Mouse (Mus musculus) kidney, embryonic 15.5 days (tissue): ENCODE results near the gene Rab4a. TPM values are rescaled to one million over a fixed set of nuclear protein-coding genes. Genes with fewer than 3 reads are reported as not detected.
A peak's percentile ranks its signal among the peaks of the same experiment; 100 is the strongest.

Source experiments
- ATAC-seq: fragments of 200-750 bp; cut with Nextera tagmentation; replicated peaks from 2 replicates; pipeline ENCODE4 v1.8.0; 2017; ENCODE audit warnings: moderate TSS enrichment; ENCODE audit not compliant: low FRiP score
- H3K27ac ChIP-seq: fragments of 300-500 bp; sonication (generic); 2 replicates; pipeline ENCODE4 v1.5.1; 2015; ENCODE audit warnings: mild to moderate bottlenecking, inconsistent platforms
- H3K27me3 ChIP-seq: fragments of 300-500 bp; sonication (generic); 2 replicates; pipeline ENCODE4 v1.6.1; 2015; ENCODE audit warnings: inconsistent platforms
- H3K36me3 ChIP-seq: fragments of 300-500 bp; sonication (generic); 2 replicates; pipeline ENCODE4 v1.6.1; 2015; ENCODE audit warnings: inconsistent platforms
- H3K4me1 ChIP-seq: fragments of 300-500 bp; sonication (generic); 2 replicates; pipeline ENCODE4 v1.6.1; 2015; ENCODE audit warnings: inconsistent platforms
- H3K4me2 ChIP-seq: fragments of 300-500 bp; sonication (generic); 2 replicates; pipeline ENCODE4 v1.6.1; 2015; ENCODE audit warnings: moderate library complexity, mild to moderate bottlenecking, inconsistent platforms
- H3K4me3 ChIP-seq: fragments of 300-500 bp; sonication (generic); replicated peaks from 2 replicates; pipeline ENCODE4 v1.5.1; 2015; ENCODE audit warnings: mild to moderate bottlenecking, inconsistent platforms
- H3K9ac ChIP-seq: fragments of 300-500 bp; sonication (generic); 2 replicates; pipeline ENCODE4 v1.6.1; 2015; ENCODE audit warnings: mild to moderate bottlenecking, inconsistent platforms
- H3K9me3 ChIP-seq: fragments of 300-500 bp; sonication (generic); replicated peaks from 2 replicates; pipeline ENCODE4 v1.6.1; 2016; ENCODE audit warnings: inconsistent platforms
- WGBS: fragments of 180-500 bp; shearing (Covaris S2); methylation state at CpG from one replicate; pipeline ENCODE4 v1.1.7; 2015; ENCODE audit warnings: mixed read lengths; 5-methylcytosine and 5-hydroxymethylcytosine counted together
- polyA plus RNA-seq: library from polyadenylated mRNA; unstranded; fragments of >200 nt; fragmentation: Nextera tagmentation; extraction: Ambion mirVana; gene quantifications from 2 replicates; pipeline ENCODE4 v1.2.1, GENCODE M21; 2015

Gene Rab4a
- polyA plus RNA-seq, 1 experiment from 2014 or later, result 44.9 TPM

- peaks cover 3% of the 10 kb centered on the region; the same call in 1 of the 2 replicates for H3K4me1 ChIP-seq
- H3K4me3 ChIP-seq, result no peak overlapping the region
- no peak overlapping the region for H3K4me2 ChIP-seq
- peaks cover 14% of the 10 kb centered on the region; the same call in 1 of the 2 replicates for H3K27me3 ChIP-seq
- WGBS, result 58% methylated on average over 16 of the region's 16 CpGs
- no peaks in the 10 kb centered on the region for H3K9me3 ChIP-seq
- no peak overlapping the region for H3K9ac ChIP-seq
- no peak overlapping the region for H3K27ac ChIP-seq
- H3K36me3 ChIP-seq, result no peaks in the 10 kb centered on the region
- no peak for ATAC-seq
Measured at GRCm38 (mm10) chr8:123768492-123769356, 37.1 kb upstream of the Rab4a start.

DNA sequence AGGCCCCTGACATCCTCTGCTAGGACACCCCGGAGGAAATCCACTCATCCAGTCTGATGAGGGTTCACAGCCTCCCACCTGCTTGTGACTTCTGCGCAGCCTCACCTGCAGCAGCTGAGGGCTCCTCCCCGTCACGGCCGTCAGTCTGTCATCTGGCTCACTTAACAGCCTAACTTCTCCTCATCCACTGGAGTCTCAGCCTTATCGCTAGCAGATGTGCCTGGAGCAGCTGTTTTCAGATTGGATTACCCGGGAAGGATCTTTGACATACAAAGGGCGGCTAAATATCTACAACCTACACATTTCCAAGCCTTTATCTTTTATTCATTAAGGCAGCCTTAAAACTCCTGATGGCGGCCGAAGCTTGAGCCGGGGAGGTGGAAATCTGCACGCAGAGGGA is 32.3 kb upstream of the Rab4a start:
- no peak overlapping the region for H3K4me3 ChIP-seq
- ATAC-seq, result no peak
- no peak overlapping the region for H3K27ac ChIP-seq
- H3K4me1 ChIP-seq, result 0 out of 2 replicates have a peak, but pooled peaks cover 4% of the 10 kb centered on the region
- no peaks in the 10 kb centered on the region for H3K9me3 ChIP-seq
- no peak overlapping the region for H3K4me2 ChIP-seq
- 50% methylated on average over 12 of the region's 12 CpGs for WGBS
- no peak overlapping the region for H3K9ac ChIP-seq
- H3K27me3 ChIP-seq, result no peaks in the 10 kb centered on the region; the same call in 1 of the 2 replicates
- no peaks in the 10 kb centered on the region for H3K36me3 ChIP-seq

GRCm38 (mm10) chr8:123774491-123774890 is 31.3 kb upstream of the Rab4a start:
- no peak overlapping the region for H3K27ac ChIP-seq
- H3K9ac ChIP-seq, result no peak overlapping the region
- 97% methylated on average over 1 of the region's 1 CpGs for WGBS
- H3K36me3 ChIP-seq, result no peaks in the 10 kb centered on the region
- ATAC-seq, result no peak
- no peak overlapping the region for H3K4me2 ChIP-seq
- H3K9me3 ChIP-seq, result no peaks in the 10 kb centered on the region
- H3K4me3 ChIP-seq, result no peak overlapping the region
- H3K27me3 ChIP-seq, result no peaks in the 10 kb centered on the region
- H3K4me1 ChIP-seq, result 0 out of 2 replicates have a peak, but pooled peaks cover 4% of the 10 kb centered on the region

DNA sequence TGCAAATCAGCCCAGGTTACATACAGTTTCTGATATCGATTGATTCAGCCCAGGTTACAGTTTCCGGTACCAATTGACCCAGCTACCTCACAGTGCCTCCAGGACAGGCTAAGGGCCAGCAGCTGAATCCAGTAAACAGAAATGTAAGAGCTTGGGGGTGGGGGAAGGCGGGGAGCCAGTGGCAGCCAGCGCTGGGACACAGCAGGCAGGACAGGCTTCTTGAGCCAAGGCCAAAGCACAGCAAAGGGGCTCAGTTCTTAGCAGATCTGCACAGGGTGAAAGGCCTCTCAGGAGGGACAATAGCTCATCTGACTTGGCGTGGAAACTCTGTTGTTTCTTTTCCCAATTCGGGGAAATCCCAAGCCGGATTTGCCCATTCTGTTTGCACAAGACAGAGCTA is 28.5 kb upstream of the Rab4a start:
- no peaks in the 10 kb centered on the region for H3K9me3 ChIP-seq
- H3K4me3 ChIP-seq, result no peak overlapping the region
- 66% methylated on average over 7 of the region's 7 CpGs for WGBS
- H3K27ac ChIP-seq, result no peak overlapping the region
- no peak for ATAC-seq
- H3K4me2 ChIP-seq, result no peak overlapping the region
- peaks cover 18% of the 10 kb centered on the region for H3K4me1 ChIP-seq
- no peak overlapping the region for H3K9ac ChIP-seq
- H3K36me3 ChIP-seq, result no peaks in the 10 kb centered on the region
- peaks cover 4% of the 10 kb centered on the region; the same call in 1 of the 2 replicates for H3K27me3 ChIP-seq

- Histone ChIP-seq H3K27ac (no peak overlapping the region), H3K9ac (no peak overlapping the region), H3K36me3 (no peaks in the 10 kb centered on the region), H3K4me1 (peaks cover 21% of the 10 kb centered on the region), H3K27me3 (peaks cover 8% of the 10 kb centered on the region), H3K4me3 (no peak overlapping the region), H3K4me2 (no peak overlapping the region), H3K9me3 (no peaks in the 10 kb centered on the region)
- WGBS, result 49% methylated on average over 3 of the region's 3 CpGs
- ATAC-seq, result no peak
Measured at GRCm38 (mm10) chr8:123780471-123780870, 25.3 kb upstream of the Rab4a start.

DNA sequence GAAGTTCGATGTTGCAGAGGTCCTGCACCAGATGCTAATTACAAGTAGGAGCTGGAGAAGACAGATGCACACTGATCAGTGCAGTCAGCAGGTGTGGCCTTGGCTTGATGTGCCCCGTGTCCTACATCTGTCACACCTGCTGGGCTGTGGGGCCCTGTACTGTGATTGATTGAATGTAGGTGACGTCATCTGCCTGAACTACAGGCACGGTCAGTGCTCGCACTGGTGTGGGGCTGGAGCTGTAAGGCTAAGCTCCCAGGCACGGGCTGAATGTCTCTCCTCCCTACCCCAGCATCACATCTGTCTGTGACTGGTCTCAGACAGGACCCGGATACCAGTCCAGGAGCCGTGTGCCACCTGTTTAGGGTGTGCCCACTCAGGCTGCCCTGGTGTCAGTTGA is 24.5 kb upstream of the Rab4a start:
- Histone ChIP-seq H3K36me3 (no peaks in the 10 kb centered on the region), H3K4me3 (no peak overlapping the region), H3K27me3 (peaks cover 16% of the 10 kb centered on the region), H3K4me1 (peaks cover 21% of the 10 kb centered on the region), H3K9me3 (no peaks in the 10 kb centered on the region), H3K4me2 (0 out of 2 replicates have a peak overlapping the region, but pooled peaks have one; percentile 23), H3K9ac (no peak overlapping the region), H3K27ac (no peak overlapping the region)
- 20% methylated on average over 8 of the region's 8 CpGs for WGBS
- peak; percentile 28; the same call in 1 of the 2 replicates for ATAC-seq

- Histone ChIP-seq H3K9me3 (no peaks in the 10 kb centered on the region), H3K27ac (no peak overlapping the region), H3K27me3 (peaks cover 21% of the 10 kb centered on the region), H3K4me3 (no peak overlapping the region), H3K4me2 (no peak overlapping the region), H3K36me3 (no peaks in the 10 kb centered on the region), H3K4me1 (peaks cover 27% of the 10 kb centered on the region), H3K9ac (no peak overlapping the region)
- peak; percentile 75 for ATAC-seq
- WGBS, result 9% methylated on average over 6 of the region's 6 CpGs
Measured at GRCm38 (mm10) chr8:123783525-123784249, 22.1 kb upstream of the Rab4a start.

GRCm38 (mm10) chr8:123786166-123786565 is 19.6 kb upstream of the Rab4a start:
- Histone ChIP-seq H3K27me3 (peaks cover 21% of the 10 kb centered on the region), H3K9me3 (no peaks in the 10 kb centered on the region), H3K9ac (no peak overlapping the region), H3K4me3 (no peak overlapping the region), H3K4me1 (peaks cover 32% of the 10 kb centered on the region), H3K4me2 (no peak overlapping the region), H3K27ac (no peak overlapping the region), H3K36me3 (no peaks in the 10 kb centered on the region)
- no peak for ATAC-seq
- 84% methylated on average over 6 of the region's 6 CpGs for WGBS

GRCm38 (mm10) chr8:123786644-123787043 is 19.1 kb upstream of the Rab4a start:
- Histone ChIP-seq H3K4me1 (peaks cover 33% of the 10 kb centered on the region), H3K4me2 (no peak overlapping the region), H3K9ac (no peak overlapping the region), H3K27ac (no peak overlapping the region), H3K27me3 (peaks cover 21% of the 10 kb centered on the region), H3K4me3 (no peak overlapping the region), H3K36me3 (no peaks in the 10 kb centered on the region), H3K9me3 (no peaks in the 10 kb centered on the region)
- 86% methylated on average over 5 of the region's 6 CpGs for WGBS
- no peak for ATAC-seq

DNA sequence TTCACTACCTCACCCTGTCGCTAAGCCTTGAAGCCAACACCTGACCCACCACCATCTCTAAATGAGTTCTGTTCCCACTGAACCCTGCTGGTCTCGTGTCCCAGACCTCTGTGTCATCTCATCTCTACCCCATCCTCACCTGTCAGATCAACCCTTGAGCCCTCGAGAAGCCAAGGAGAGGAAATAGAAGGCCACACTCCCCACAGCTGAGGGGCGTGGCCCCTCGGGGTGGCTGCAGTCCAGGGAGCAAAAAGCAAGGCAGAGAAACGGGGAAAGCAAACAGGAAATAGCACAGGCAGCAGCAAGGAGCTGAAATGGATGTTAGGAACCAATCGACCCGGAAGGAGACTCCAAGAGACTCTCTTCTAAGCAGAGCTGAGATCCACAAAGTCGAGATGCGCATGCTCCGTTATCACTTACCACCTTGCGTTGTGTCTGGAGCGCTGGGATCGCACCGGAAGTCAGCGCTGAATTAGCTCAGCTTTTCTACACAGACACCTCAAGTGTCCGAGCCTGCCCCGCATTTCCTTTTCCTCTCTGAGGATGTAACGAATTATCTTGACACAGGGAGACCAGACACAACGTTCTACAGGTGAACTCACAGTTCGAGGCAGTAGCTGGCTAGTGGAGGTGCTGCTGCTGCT is 18.4 kb upstream of the Rab4a start:
- peaks cover 39% of the 10 kb centered on the region for H3K4me1 ChIP-seq
- H3K4me3 ChIP-seq, result no peak overlapping the region
- no peaks in the 10 kb centered on the region for H3K9me3 ChIP-seq
- ATAC-seq, result no peak
- H3K36me3 ChIP-seq, result no peaks in the 10 kb centered on the region
- WGBS, result 53% methylated on average over 21 of the region's 21 CpGs
- no peak overlapping the region for H3K9ac ChIP-seq
- H3K27ac ChIP-seq, result no peak overlapping the region
- H3K27me3 ChIP-seq, result peaks cover 17% of the 10 kb centered on the region
- peak overlapping the region; percentile 38 for H3K4me2 ChIP-seq

DNA sequence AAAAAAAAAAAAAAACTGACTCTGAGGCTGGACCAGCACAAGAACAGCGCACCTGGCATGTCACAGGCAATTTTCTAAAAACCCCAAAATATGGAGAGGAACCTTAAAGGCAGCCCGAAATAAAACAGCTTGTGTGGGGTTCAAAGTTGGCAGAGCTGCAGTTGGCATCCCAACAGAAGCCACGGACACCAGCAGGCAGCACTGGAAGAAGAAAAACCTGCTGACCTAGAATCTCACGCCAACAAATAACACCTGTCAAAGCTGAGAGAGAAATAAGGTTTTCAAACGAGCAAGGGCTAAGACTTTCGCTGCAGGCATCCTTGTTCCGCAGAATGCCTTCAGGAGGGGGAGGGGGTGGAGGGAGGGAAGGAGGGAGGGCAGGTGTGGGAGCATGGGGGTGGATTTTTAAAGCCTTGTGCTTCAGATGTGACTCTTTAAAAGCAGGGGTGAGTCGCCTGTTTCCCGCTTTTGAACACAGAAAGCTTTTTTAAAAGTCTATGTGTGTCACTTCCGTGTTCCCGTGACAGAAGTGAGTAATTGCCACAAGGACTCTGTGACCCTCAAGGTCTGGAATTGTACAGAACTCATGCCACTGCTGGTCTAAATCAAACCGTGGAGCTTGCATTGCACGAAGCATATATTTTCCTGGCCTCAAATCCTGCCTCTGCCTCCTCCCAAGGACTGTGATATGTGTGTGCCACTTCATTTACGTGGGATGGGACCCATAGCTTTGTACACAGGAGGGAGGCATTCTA is 17.2 kb upstream of the Rab4a start:
- Histone ChIP-seq H3K9ac (0 out of 2 replicates have a peak overlapping the region, but pooled peaks have one; percentile 4), H3K9me3 (no peaks in the 10 kb centered on the region), H3K27me3 (peaks cover 14% of the 10 kb centered on the region), H3K4me3 (no peak overlapping the region), H3K36me3 (no peaks in the 10 kb centered on the region), H3K27ac (no peak overlapping the region), H3K4me2 (no peak overlapping the region), H3K4me1 (peaks cover 44% of the 10 kb centered on the region)
- 27% methylated on average over 14 of the region's 14 CpGs for WGBS
- no peak for ATAC-seq
